Mouse (Mus musculus) kidney, adult 2 months (tissue): Measurements from ENCODE around the gene Fbxo28.

ENCODE experiments used
- CTCF ChIP-seq: fragments of 200-500 bp; conservative IDR thresholded peaks from 2 replicates; pipeline ENCODE4 v1.5.1; 2011; ENCODE audit warnings: low read depth, mild to moderate bottlenecking, control low read depth, low read length, moderate library complexity, mixed read lengths; ENCODE audit not compliant: insufficient read depth, insufficient read length
- POLR2A ChIP-seq: fragments of 200-500 bp; IDR thresholded peaks from one replicate; pipeline ENCODE4 v1.6.1; 2011; ENCODE audit warnings: low read depth, low read length, control low read depth

DNA sequence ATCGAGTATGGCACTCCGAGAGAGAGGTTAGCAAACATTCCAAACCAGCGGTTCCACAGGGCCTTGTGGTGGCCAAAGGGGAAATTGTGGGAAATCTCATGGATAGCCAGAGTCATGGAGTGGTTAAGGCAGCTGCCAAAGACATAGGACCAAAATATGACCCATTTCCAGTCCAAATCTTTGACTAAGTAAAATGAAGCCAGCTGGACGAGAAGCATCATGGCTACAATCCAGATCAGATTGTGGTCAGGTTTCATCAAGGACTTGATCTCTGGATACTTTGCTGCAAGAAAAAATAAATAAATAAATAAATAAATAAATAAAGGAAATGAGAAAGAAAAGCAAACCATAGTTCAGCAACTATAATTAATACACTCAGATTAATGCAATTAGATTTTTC is 62.0 kb downstream of the Fbxo28 start:
- no peak for TF ChIP-seq POLR2A
- TF ChIP-seq CTCF, result no peak
